Mouse (Mus musculus): ENCODE data around the gene Reps1.
"Not testable (repeated sequence)": the region's sequence is repeated elsewhere in the genome, so short reads cannot be mapped to it uniquely, and the experiment has no call there.

Reps1 gene

DNA sequence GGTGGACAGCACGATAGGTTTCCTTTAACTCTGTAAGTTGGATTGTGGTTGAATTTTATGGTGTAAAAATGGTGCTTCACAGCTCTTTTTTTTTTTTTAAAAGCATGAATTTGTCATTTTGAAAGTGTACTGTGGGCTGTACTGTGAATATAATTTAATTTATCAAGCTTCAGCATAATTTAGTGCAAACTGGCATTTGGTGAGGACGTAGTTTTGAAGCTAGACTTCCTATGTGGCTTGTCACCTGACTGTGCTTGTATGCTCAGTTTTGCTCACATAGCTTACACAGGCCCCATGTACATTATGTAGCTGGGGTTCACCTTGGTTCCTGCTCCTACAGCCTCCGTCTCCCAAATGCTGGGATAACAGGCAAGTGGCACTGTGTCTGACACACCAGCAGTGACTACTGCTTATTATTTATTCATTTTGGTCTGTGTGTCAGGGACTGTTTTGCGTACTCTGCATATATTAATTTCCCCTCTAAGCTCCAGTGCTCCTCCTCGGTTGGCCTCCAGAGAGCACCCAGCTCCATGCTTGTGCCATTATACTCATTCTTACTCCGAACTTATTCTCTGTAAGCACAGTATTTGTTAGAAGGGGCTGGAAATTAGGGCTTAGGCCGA lies 9.1 kb downstream of the Reps1 start:
- no peak for DNase-seq (ENCODE audit: low read depth)

- no peak for DNase-seq (ENCODE audit: low read depth)
These were observed 10.4 kb downstream of the Reps1 start for GRCm38 (mm10) chr10:18066031-18066439.

GRCm38 (mm10) chr10:18067761-18068446 lies 12.2 kb downstream of the Reps1 start:
- no peak for DNase-seq (ENCODE audit: low read depth)

DNA sequence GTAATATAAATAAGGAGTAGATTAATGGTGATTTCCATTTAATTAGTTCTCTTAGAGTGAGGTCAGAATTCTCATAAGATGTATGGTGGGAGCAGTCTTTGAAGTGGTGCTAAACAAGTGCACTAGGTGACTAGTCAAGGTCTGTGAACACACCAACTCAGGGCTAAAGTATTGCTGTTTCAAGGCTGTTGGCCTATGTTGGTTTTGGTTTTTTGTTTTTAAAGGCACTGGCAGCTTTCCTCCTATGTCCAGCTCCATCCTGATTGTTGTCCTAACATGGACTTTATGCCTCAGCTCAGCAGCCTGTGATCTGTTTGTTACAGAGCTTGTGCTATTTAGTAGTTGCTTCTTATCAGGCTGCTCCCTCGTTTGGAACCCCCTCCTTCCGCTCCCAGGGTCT lies 13.2 kb downstream of the Reps1 start:
- no peak for DNase-seq (ENCODE audit: low read depth)

DNA sequence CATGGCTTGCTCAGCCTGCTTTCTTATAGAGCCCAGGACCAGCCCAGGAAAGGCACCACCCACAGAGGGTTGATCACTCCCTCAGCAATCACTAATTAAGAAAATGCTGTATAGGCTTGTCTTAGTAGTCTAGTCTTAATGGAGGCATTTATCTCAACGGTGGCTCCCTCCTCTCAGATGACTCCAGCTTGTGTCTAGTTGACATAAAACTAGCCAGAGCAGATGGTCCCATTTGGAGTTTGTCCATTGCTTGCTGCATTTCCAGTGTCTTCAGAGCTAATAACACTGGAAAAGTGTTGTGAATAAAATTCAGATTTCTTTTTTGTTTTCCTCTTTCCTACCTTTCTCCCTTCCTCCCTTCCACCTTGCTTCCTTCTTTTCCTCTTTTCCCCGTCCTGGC lies 13.9 kb downstream of the Reps1 start:
- DNase-seq (ENCODE audit: low read depth): no peak

- DNase-seq (ENCODE audit: low read depth): no peak
These were observed 14.5 kb downstream of the Reps1 start for GRCm38 (mm10) chr10:18070144-18070543.

- no peak for DNase-seq (ENCODE audit: low read depth)
These were observed 15.0 kb downstream of the Reps1 start for GRCm38 (mm10) chr10:18070616-18071015.

- DNase-seq (ENCODE audit: low read depth): no peak
These were observed 17.2 kb downstream of the Reps1 start for GRCm38 (mm10) chr10:18072871-18073270.

- no peak for DNase-seq (ENCODE audit: low read depth)
These were observed 18.9 kb downstream of the Reps1 start for GRCm38 (mm10) chr10:18074383-18075075.

- no peak for DNase-seq (ENCODE audit: low read depth)
These were observed 20.2 kb downstream of the Reps1 start for GRCm38 (mm10) chr10:18075845-18076244.

- peak; percentile 30 for DNase-seq (ENCODE audit: low read depth)
These were observed 25.9 kb downstream of the Reps1 start for GRCm38 (mm10) chr10:18081536-18081935.

- DNase-seq (ENCODE audit: low read depth): no peak
These were observed 27.1 kb downstream of the Reps1 start for GRCm38 (mm10) chr10:18082772-18083171.

DNA sequence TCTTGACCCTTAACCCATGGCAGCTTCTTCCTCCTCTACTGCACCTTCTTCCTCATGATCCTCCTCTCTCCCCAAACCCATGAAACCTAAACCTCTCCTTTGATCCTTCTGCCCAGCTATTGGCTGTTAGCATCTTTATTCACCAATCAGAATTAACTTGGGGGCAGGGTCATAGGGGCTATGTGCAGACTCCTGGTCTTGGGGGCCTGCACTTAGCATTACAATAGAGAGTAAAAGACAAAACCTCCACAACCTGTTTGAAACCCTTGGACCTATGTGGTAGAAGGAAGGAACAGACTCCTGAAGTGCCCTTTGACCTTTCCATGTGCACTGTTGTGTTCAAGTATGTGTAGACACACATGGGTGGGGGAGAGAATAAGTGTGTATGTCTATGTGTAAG lies 35.0 kb downstream of the Reps1 start:
- DNase-seq (ENCODE audit: low read depth): no peak

DNA sequence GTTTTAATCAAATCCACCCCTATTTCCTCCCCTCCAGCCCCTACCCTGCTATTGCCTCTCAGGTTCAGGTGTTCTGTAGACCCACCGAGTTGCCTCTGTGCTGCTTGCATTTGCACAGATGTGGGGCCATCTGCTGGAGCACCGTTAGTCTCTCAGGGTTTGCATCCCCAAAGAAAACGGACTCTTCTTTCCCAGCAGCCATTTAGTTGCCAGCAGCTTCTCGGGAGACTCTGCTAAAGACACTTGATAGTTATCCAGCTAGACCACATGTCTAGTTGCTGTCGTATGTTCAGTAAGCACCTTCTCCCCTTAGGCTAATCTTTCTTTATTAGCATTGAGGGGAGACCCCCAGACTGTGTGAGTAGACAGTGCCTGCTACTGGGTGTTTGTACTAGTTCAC lies 46.5 kb downstream of the Reps1 start:
- DNase-seq (ENCODE audit: low read depth): no peak

- peak; percentile 6 for DNase-seq (ENCODE audit: low read depth)
These were observed 51.8 kb downstream of the Reps1 start for GRCm38 (mm10) chr10:18107471-18107870.

- no peak for DNase-seq (ENCODE audit: low read depth)
These were observed 55.3 kb downstream of the Reps1 start for GRCm38 (mm10) chr10:18110940-18111339.

GRCm38 (mm10) chr10:18113473-18114093 lies 57.9 kb downstream of the Reps1 start:
- DNase-seq (ENCODE audit: low read depth): no peak

DNA sequence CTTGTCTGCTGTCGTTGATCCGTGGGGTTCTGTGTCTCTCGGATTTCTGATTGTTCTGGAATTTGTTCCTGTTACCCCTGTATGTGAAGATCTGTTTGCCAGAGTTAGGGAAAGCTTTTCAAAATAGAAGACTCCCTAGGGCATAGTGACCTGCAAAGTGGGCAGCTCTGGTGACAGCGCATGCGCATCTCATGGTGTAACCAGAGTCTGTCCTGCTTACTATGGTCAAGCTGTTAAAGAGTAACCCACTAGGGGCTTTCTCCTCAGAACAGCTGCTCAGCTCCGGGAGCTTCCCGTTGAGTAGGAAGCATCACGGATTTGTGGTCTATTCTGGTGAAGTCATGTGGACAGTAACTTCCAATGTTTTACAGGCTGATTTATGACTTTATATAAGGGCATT lies 62.7 kb downstream of the Reps1 start:
- no peak for DNase-seq (ENCODE audit: low read depth)

DNA sequence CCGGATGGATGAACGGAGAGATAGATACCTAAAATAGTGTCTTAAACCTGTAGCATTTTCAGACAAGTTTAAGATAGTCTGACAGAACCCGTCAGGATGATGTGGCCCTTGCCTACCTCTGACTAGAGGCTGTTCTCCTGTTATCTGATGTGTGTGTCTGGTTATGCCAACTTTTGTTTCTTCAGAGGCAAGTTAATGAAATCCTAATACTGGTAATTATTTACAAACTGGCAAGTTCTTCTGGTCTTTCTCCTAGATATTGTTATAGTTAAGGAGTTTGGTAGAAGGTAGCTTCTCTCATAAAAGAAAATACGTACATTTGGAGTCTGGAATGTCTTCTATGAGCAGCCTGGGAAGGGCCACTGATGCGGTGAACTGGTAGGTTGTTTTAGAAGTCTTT lies 74.6 kb downstream of the Reps1 start:
- no peak for DNase-seq (ENCODE audit: low read depth)

DNA sequence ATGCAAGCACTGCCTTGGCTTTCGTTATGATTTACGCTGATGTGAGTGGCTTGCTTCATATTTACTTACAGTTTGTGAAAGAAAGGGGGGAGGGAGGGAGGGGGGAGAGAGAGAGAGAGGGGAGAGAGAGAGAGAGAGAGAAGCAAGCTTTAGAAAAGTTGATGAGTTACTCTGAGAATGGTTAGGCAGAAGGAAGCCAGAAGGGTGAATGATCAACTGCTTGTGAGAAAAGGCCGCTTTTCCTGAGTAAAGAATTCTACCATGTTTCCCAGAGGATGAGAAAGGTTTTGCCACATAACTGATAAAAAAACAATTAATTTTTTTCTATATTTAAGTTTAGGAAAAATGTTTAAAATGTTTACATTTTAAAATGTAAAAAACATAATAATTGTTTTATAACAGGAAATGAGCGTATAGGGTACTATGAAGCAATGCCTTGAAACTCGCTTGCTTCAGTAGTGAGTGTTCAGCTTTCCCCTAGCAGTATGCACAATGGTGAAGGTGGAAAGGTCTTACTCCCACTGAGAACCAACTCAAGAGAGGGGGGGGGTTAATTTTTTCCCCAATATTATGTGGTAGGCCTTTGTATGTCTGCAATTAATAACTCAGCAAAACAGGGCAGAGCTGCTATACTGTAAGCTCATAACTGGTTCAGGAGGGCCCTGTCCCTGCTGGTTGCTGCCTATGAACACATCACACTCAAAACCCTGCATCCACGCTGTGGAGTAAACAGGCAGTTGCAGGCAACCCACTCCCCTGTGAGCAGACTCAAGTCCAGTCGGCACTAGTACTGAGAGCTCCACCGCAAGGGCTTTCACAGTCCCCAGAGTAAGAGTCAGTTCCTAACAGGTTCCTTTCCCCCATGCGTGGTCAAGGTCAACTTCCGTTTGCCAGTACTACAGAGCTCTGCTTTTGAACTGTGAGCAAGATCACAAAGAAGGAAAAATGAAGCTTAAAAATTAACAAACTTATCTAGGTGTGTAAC lies 76.3 kb downstream of the Reps1 start:
- no peak for DNase-seq (ENCODE audit: low read depth)

DNA sequence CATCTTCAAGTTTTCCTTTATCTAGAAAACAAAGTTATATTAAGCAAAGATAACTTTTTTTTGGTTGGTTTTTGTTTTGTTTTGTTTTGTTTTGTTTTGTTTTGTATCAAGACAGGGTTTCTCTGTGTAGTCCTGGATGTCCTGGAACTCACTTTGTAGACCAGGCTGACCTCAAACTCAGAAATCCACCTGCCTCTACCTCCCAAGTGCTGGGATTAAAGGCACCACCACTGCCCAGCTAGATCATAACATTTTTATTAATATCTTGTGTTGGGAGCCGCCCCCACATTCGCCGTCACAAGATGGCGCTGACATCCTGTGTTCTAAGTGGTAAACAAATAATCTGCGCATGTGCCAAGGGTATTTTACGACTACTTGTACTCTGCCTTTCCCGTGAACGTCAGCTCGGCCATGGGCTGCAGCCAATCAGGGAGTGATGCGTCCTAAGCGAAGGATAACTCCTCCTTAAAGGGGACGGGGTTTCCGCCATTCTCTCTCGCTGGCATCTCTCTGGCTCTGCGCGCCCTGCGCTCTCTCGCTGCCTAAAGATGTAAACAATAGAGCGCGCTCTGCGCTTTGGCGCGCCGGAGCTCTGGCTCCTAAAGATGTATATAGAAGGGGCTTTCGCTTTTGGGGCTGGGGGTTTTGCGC lies 83.3 kb downstream of the Reps1 start:
- DNase-seq (ENCODE audit: low read depth): not testable (repeated sequence)
